Mouse (Mus musculus): Measurements from ENCODE around the gene Nrros. TPM values are rescaled to one million over a fixed set of nuclear protein-coding genes. Genes with fewer than 3 reads are reported as not detected.
A peak's percentile ranks its signal among the peaks of the same experiment; 100 is the strongest.

Gene Nrros
- total and polyA plus RNA-seq, 3 experiments = 55.9 to 59.8 TPM; not detected in 1

- TF ChIP-seq E2F4 (IDR thresholded peaks at IDR 0.05; ENCODE audit: borderline replicate concordance, low read depth, low read length) = no peak
- TF ChIP-seq RAD21 (IDR thresholded peaks at IDR 0.05; ENCODE audit: low read depth, low read length) = no peak
- TF ChIP-seq MYB (IDR thresholded peaks at IDR 0.05; ENCODE audit: low read depth, low read length) = peak; percentile 98
- no peak for TF ChIP-seq NRF1 (IDR thresholded peaks at IDR 0.05; ENCODE audit: insufficient read depth, low read depth, low read length, poor library complexity, severe bottlenecking)
- TF ChIP-seq RCOR1 (IDR thresholded peaks at IDR 0.05; ENCODE audit: low read depth, low read length) = no peak
- TF ChIP-seq CHD2 (IDR thresholded peaks at IDR 0.05; ENCODE audit: low read length) = peak; percentile 67
- peak; percentile 75 for TF ChIP-seq TCF12 (IDR thresholded peaks at IDR 0.05; ENCODE audit: low read depth, low read length)
- no peak for TF ChIP-seq GATA1 (IDR thresholded peaks at IDR 0.05; ENCODE audit: low read depth, low read length)
- TF ChIP-seq MEF2A (IDR thresholded peaks at IDR 0.05; ENCODE audit: extremely low read depth, insufficient replicate concordance, low read depth, low read length, poor library complexity, severe bottlenecking) = no peak
- TF ChIP-seq ZKSCAN1 (IDR thresholded peaks at IDR 0.05; ENCODE audit: low read depth, low read length) = no peak
- TF ChIP-seq KAT2A (conservative IDR thresholded peaks at IDR 0.05; ENCODE audit: low read depth, low read length) = no peak
- TF ChIP-seq TBP (IDR thresholded peaks at IDR 0.05; ENCODE audit: low read depth, low read length) = peak; percentile 71
- TF ChIP-seq JUND (IDR thresholded peaks at IDR 0.05; ENCODE audit: low read depth, low read length) = no peak
Observed at GRCm38 (mm10) chr16:32176896-32177686, 11.7 kb upstream of the Nrros start (continued).

- H3K27ac ChIP-seq (ENCODE audit: control insufficient read depth, low read depth, low read length) = no peak overlapping the region
- peak; percentile 39 for DNase-seq (ENCODE audit: low read depth, low spot score)
- no peak overlapping the region for H3K4me3 ChIP-seq (ENCODE audit: control insufficient read depth in 1 of 2, insufficient read depth in 1 of 2, low read depth in 2 of 2, low read length in 2 of 2)
- no peak overlapping the region for H3K9ac ChIP-seq (ENCODE audit: control insufficient read depth, low read depth, low read length, poor library complexity, severe bottlenecking)
- H3K79me2 ChIP-seq (ENCODE audit: control insufficient read depth, insufficient read depth, low read length, poor library complexity) = no peaks in the 10 kb centered on the region
- peak; percentile 2; the same call in 1 of the 2 replicates for TF ChIP-seq RAD21 (IDR thresholded peaks at IDR 0.05; ENCODE audit: low read depth, low read length)
- TF ChIP-seq CTCF (IDR thresholded peaks at IDR 0.05 in 2 of 3, conservative IDR thresholded peaks at IDR 0.05 in 1 of 3; ENCODE audit: control insufficient read depth in 1 of 3, insufficient read depth in 1 of 3, low read depth in 2 of 3, low read length in 3 of 3, poor library complexity in 1 of 3, severe bottlenecking in 1 of 3) = peak; percentile 30 to 55 (median 37); a peak in 5 of 6 replicates
- no peak for TF ChIP-seq POLR2A (IDR thresholded peaks at IDR 0.05; ENCODE audit: control insufficient read depth in 1 of 2, insufficient read depth in 1 of 2, low read depth in 1 of 2, low read length in 2 of 2, poor library complexity in 1 of 2)
- TF ChIP-seq ZC3H11A (IDR thresholded peaks at IDR 0.05; ENCODE audit: low read depth, low read length) = 0 out of 2 replicates have a peak, but pooled peaks have one; percentile 0
- peaks cover 7 to 20% of the 10 kb centered on the region in 2 experiments for H3K4me1 ChIP-seq (ENCODE audit: control insufficient read depth in 1 of 2, insufficient read depth in 2 of 2, low read length in 2 of 2)
- peaks cover 0 to 14% of the 10 kb centered on the region in 2 experiments; a peak in 2 of 4 replicates for H3K36me3 ChIP-seq (ENCODE audit: control insufficient read depth in 1 of 2, insufficient read depth in 2 of 2, low read length in 2 of 2)
- no peaks in the 10 kb centered on the region for H3K27me3 ChIP-seq (ENCODE audit: control insufficient read depth in 1 of 2, insufficient read depth in 2 of 2, low read length in 2 of 2)
- H3K9me3 ChIP-seq (replicated peaks; ENCODE audit: insufficient read depth, low read length) = no peaks in the 10 kb centered on the region
Observed at GRCm38 (mm10) chr16:32175029-32175428, 9.6 kb upstream of the Nrros start.
